8 mouse cellular contexts compared by ENCODE assay signal in the genomic region with DNA sequence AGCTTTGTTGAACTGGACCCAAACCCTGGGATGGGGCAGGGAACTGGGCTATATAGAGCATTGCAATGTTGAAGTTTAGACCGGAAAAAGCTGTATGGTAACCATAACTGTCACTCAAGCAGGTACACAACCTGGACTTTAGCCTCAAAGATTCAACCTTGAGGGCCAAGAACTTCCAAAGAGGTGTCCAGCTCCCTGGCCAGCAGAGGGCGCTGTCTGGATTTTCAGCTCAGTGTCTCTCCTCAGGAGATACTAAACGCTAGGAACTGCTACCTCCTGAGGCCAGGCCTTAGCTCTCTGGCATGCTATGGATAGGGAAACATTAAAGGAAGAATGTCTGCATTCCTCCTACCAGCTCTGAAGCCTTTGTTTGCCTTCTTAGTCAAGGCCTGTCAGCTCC.
DNase-seq lines count a peak whose midpoint lies in the region; ATAC-seq and TF ChIP-seq lines count a peak whose summit lies in the region.

No protein-coding gene starts in this region.

- H3K9ac ChIP-seq in heart, postnatal 0 days (replicated peaks; ENCODE audit: low read depth, low read length): no peak overlapping the region

- H3K27me3 ChIP-seq in heart, postnatal 0 days (ENCODE audit: control insufficient read depth, insufficient read depth, low read length): peaks cover 19% of the 10 kb centered on the region

- DNase-seq in heart, postnatal 0 days (ENCODE audit: low spot score): no peak
- DNase-seq in heart, adult 9 months (ENCODE audit: low spot score in 2 of 2): no peak
- DNase-seq in urinary bladder, postnatal 25 days (ENCODE audit: low spot score): peak; percentile 30
- no peak for DNase-seq in urinary bladder, postnatal 10 days (ENCODE audit: low spot score)
- no peak for DNase-seq in retina, postnatal 1 day
- DNase-seq in frontal cortex, postnatal 25 days (ENCODE audit: low spot score in 2 of 2): no peak

- H3K36me3 ChIP-seq in heart, postnatal 0 days (replicated peaks; ENCODE audit: control insufficient read depth, insufficient read depth, low read length): no peaks in the 10 kb centered on the region

- no peak for TF ChIP-seq POLR2A in cortical plate, adult 2 months (IDR thresholded peaks at IDR 0.05; ENCODE audit: extremely low read depth, insufficient read depth, low read length)

- no peak overlapping the region for H3K27ac ChIP-seq in heart, postnatal 0 days (ENCODE audit: low read depth)
- no peak overlapping the region for H3K27ac ChIP-seq in cortical plate, adult 2 months (ENCODE audit: insufficient read depth, low read length)

- WGBS in heart, postnatal 0 days: 49% methylated on average over 3 of the region's 3 CpGs

- no peak overlapping the region for H3K4me2 ChIP-seq in heart, postnatal 0 days (ENCODE audit: low read depth, low read length)

- peaks cover 4% of the 10 kb centered on the region; the same call in 1 of the 2 replicates for H3K4me1 ChIP-seq in heart, postnatal 0 days (ENCODE audit: control insufficient read depth, insufficient read depth)
- H3K4me1 ChIP-seq in cortical plate, adult 2 months (ENCODE audit: control insufficient read depth, insufficient read depth, low read length): no peaks in the 10 kb centered on the region; the same call in 1 of the 2 replicates

- TF ChIP-seq CTCF in heart, postnatal 0 days (IDR thresholded peaks at IDR 0.05; ENCODE audit: low read depth): peak; percentile 36
- peak; percentile 23; the same call in 1 of the 2 replicates for TF ChIP-seq CTCF in cortical plate, adult 2 months (IDR thresholded peaks at IDR 0.05; ENCODE audit: extremely low read depth, insufficient read depth, low read length)

- H3K4me3 ChIP-seq in heart, postnatal 0 days (ENCODE audit: low read depth, low read length): no peak overlapping the region
- no peak overlapping the region for H3K4me3 ChIP-seq in cortical plate, adult 2 months (ENCODE audit: insufficient read depth, low read length)

- ATAC-seq in heart, postnatal 0 days (ENCODE audit: insufficient read depth, low read depth): no peak
- peak; percentile 60 for ATAC-seq in megakaryocyte-erythroid progenitor cell, adult 5-6 weeks (replicated peaks; ENCODE audit: low FRiP score, low TSS enrichment, poor library complexity, severe bottlenecking)

- H3K9me3 ChIP-seq in heart, postnatal 0 days (replicated peaks; ENCODE audit: control insufficient read depth, low read length): no peaks in the 10 kb centered on the region

- TF ChIP-seq EP300 in heart, postnatal 0 days (IDR thresholded peaks at IDR 0.05; ENCODE audit: low read depth): no peak
